Mouse (Mus musculus) bone marrow, adult 2 months (tissue): ENCODE data around the gene Prrt2.

Source experiments
- CTCF ChIP-seq: fragments of 200-500 bp; IDR thresholded peaks from 2 replicates; pipeline ENCODE4 v1.5.1; 2011; ENCODE audit warnings: low read length, control low read depth; ENCODE audit not compliant: control insufficient read depth, insufficient read depth
- POLR2A ChIP-seq: fragments of 200-500 bp; IDR thresholded peaks from 2 replicates; pipeline ENCODE4 v1.6.1; 2011; ENCODE audit warnings: low read depth, mild to moderate bottlenecking, control low read depth, low read length, borderline replicate concordance; ENCODE audit not compliant: control insufficient read depth

- TF ChIP-seq POLR2A (no peak), CTCF (no peak)
Measured at GRCm38 (mm10) chr7:127004122-127004875, 16.7 kb downstream of the Prrt2 start.
